Mouse (Mus musculus) hindbrain, postnatal 0 days (tissue): ENCODE measurements around the gene Crlf1. TPM values are rescaled to one million over a fixed set of nuclear protein-coding genes. Genes with fewer than 3 reads are reported as not detected.

Source experiments
- ATAC-seq: fragments of 200-750 bp; cut with Nextera tagmentation; 2 replicates; pipeline ENCODE4 v1.8.0; 2017; ENCODE audit warnings: mild to moderate bottlenecking, moderate TSS enrichment, moderate library complexity
- DNase-seq: peaks from one replicate; pipeline ENCODE4 v3.0.0-alpha.2; 2015; ENCODE audit warnings: low spot score
- H3K27ac ChIP-seq: fragments of 300-500 bp; sonication (generic); 2 replicates; pipeline ENCODE4 v1.5.1; 2014; ENCODE audit warnings: mild to moderate bottlenecking
- H3K27me3 ChIP-seq: fragments of 300-500 bp; sonication (generic); 2 replicates; pipeline ENCODE4 v1.6.1; 2014; ENCODE audit warnings: low read length, mixed read lengths; ENCODE audit not compliant: insufficient read depth
- H3K36me3 ChIP-seq: fragments of 300-500 bp; sonication (generic); 2 replicates; pipeline ENCODE4 v1.6.1; 2014; ENCODE audit warnings: low read length, mixed read lengths; ENCODE audit not compliant: insufficient read depth
- H3K4me1 ChIP-seq: fragments of 300-500 bp; sonication (generic); 2 replicates; pipeline ENCODE4 v1.6.1; 2014; ENCODE audit warnings: antibody characterized with exemption, low read length, mixed read lengths; ENCODE audit not compliant: insufficient read depth
- H3K4me2 ChIP-seq: fragments of 300-500 bp; sonication (generic); 2 replicates; pipeline ENCODE4 v1.6.1; 2014; ENCODE audit warnings: low read depth, mild to moderate bottlenecking, low read length, moderate library complexity, mixed read lengths
- H3K4me3 ChIP-seq: fragments of 300-500 bp; sonication (generic); 2 replicates; pipeline ENCODE4 v1.5.1; 2014; ENCODE audit warnings: low read length
- H3K9ac ChIP-seq: fragments of 300-500 bp; sonication (generic); replicated peaks from 2 replicates; pipeline ENCODE4 v1.6.1; 2014; ENCODE audit warnings: mild to moderate bottlenecking, low read length, moderate library complexity, mixed read lengths
- H3K9me3 ChIP-seq: fragments of 300-500 bp; sonication (generic); 2 replicates; pipeline ENCODE4 v1.6.1; 2016; ENCODE audit warnings: low read length, mixed read lengths
- CTCF ChIP-seq: IDR thresholded peaks from 2 replicates; pipeline ENCODE4 v1.5.1; 2016; ENCODE audit warnings: antibody characterized with exemption, control low read depth, low read depth
- WGBS: fragments of 180-500 bp; shearing (Covaris S2); extraction: QIAGEN DNeasy Blood & Tissue Kit; methylation state at CpG from one replicate; pipeline ENCODE4 v1.1.7; 2014; 5-methylcytosine and 5-hydroxymethylcytosine counted together
- polyA plus RNA-seq: library from polyadenylated mRNA; unstranded; fragments of >200 nt; fragmentation: Nextera tagmentation; extraction: Ambion mirVana; gene quantifications from 2 replicates; pipeline ENCODE4 v1.2.1, GENCODE M21; 2015
- total RNA-seq: library from RNA; depleted of rRNA; stranded (reverse); fragments of >200 nt; gene quantifications from 2 replicates; pipeline ENCODE4 v1.2.3, GENCODE M21; 2014

Gene Crlf1
- total and polyA plus RNA-seq, 2 experiments from 2014 or later = 6.5 to 16.3 TPM

- H3K9me3 ChIP-seq = no peaks in the 10 kb centered on the region
- 0 out of 2 replicates have a peak, but pooled peaks cover 11% of the 10 kb centered on the region for H3K4me1 ChIP-seq
- H3K27me3 ChIP-seq = no peaks in the 10 kb centered on the region
- H3K4me3 ChIP-seq = no peak overlapping the region
- no peak for TF ChIP-seq CTCF
- H3K4me2 ChIP-seq = no peak overlapping the region
- H3K9ac ChIP-seq = no peak overlapping the region
- H3K36me3 ChIP-seq = no peaks in the 10 kb centered on the region
- no peak for ATAC-seq
- H3K27ac ChIP-seq = no peak overlapping the region
- no peak for DNase-seq
- 76% methylated on average over 1 of the region's 1 CpGs for WGBS
These were observed 25.1 kb upstream of the Crlf1 start for GRCm38 (mm10) chr8:70467907-70468306.

GRCm38 (mm10) chr8:70468733-70469132 is 24.2 kb upstream of the Crlf1 start:
- H3K9me3 ChIP-seq = no peaks in the 10 kb centered on the region
- no peak for DNase-seq
- H3K36me3 ChIP-seq = no peaks in the 10 kb centered on the region
- H3K4me3 ChIP-seq = no peak overlapping the region
- H3K4me2 ChIP-seq = no peak overlapping the region
- peak overlapping the region; percentile 48; the same call in 1 of the 2 replicates for H3K27ac ChIP-seq
- H3K9ac ChIP-seq = no peak overlapping the region
- no peak for TF ChIP-seq CTCF
- 87% methylated on average over 4 of the region's 4 CpGs for WGBS
- no peak for ATAC-seq
- 0 out of 2 replicates have a peak, but pooled peaks cover 11% of the 10 kb centered on the region for H3K4me1 ChIP-seq
- no peaks in the 10 kb centered on the region for H3K27me3 ChIP-seq

- no peak overlapping the region for H3K4me3 ChIP-seq
- no peak overlapping the region for H3K9ac ChIP-seq
- TF ChIP-seq CTCF = no peak
- DNase-seq = peak; percentile 63
- no peaks in the 10 kb centered on the region for H3K27me3 ChIP-seq
- 0 out of 2 replicates have a peak, but pooled peaks cover 11% of the 10 kb centered on the region for H3K4me1 ChIP-seq
- peak; percentile 78 for ATAC-seq
- no peak overlapping the region for H3K4me2 ChIP-seq
- WGBS = 23% methylated on average over 10 of the region's 10 CpGs
- H3K36me3 ChIP-seq = no peaks in the 10 kb centered on the region
- H3K27ac ChIP-seq = peak overlapping the region; percentile 48; the same call in 1 of the 2 replicates
- H3K9me3 ChIP-seq = no peaks in the 10 kb centered on the region
These were observed 23.6 kb upstream of the Crlf1 start for GRCm38 (mm10) chr8:70469295-70469916.

GRCm38 (mm10) chr8:70469938-70470337 is 23.0 kb upstream of the Crlf1 start:
- Histone ChIP-seq H3K27me3 (no peaks in the 10 kb centered on the region), H3K9me3 (no peaks in the 10 kb centered on the region), H3K36me3 (no peaks in the 10 kb centered on the region), H3K4me3 (no peak overlapping the region), H3K9ac (no peak overlapping the region), H3K4me1 (0 out of 2 replicates have a peak, but pooled peaks cover 11% of the 10 kb centered on the region), H3K27ac (peak overlapping the region; percentile 48; the same call in 1 of the 2 replicates), H3K4me2 (no peak overlapping the region)
- TF ChIP-seq CTCF = no peak
- WGBS = 42% methylated on average over 2 of the region's 2 CpGs
- ATAC-seq (no peak), DNase-seq (no peak)

GRCm38 (mm10) chr8:70471856-70472255 is 21.1 kb upstream of the Crlf1 start:
- DNase-seq = no peak
- peaks cover 20% of the 10 kb centered on the region; the same call in 1 of the 2 replicates for H3K4me1 ChIP-seq
- no peaks in the 10 kb centered on the region for H3K9me3 ChIP-seq
- H3K4me3 ChIP-seq = no peak overlapping the region
- ATAC-seq = no peak
- TF ChIP-seq CTCF = no peak
- no peak overlapping the region for H3K4me2 ChIP-seq
- H3K9ac ChIP-seq = no peak overlapping the region
- no peaks in the 10 kb centered on the region for H3K36me3 ChIP-seq
- WGBS = 91% methylated on average over 7 of the region's 7 CpGs
- no peak overlapping the region for H3K27ac ChIP-seq
- no peaks in the 10 kb centered on the region for H3K27me3 ChIP-seq

- TF ChIP-seq CTCF = no peak
- Histone ChIP-seq H3K9ac (peak within 1 kb of the TSS; percentile 81), H3K4me2 (peak within 1 kb of the TSS; percentile 93), H3K27ac (peak within 1 kb of the TSS; percentile 43; the same call in 1 of the 2 replicates), H3K36me3 (no peaks in the 10 kb centered on the region), H3K4me3 (peak within 1 kb of the TSS; percentile 69), H3K27me3 (0 out of 2 replicates have a peak, but pooled peaks cover 3% of the 10 kb centered on the region), H3K9me3 (no peaks in the 10 kb centered on the region), H3K4me1 (peaks cover 14% of the 10 kb centered on the region; the same call in 1 of the 2 replicates)
- peak; percentile 93 for DNase-seq
- ATAC-seq = peak; percentile 92
- WGBS = under 1% methylated on average over 53 of the region's 53 CpGs
These were observed 16.4 kb upstream of the Crlf1 start, which contains the start of gene Klhl26 for GRCm38 (mm10) chr8:70476333-70477268. Gene Klhl26, minus strand, starts transcription at chr8:70476968.
